Mouse (Mus musculus): ENCODE results near the gene Lep. TPM values are rescaled to one million over a fixed set of nuclear protein-coding genes. Genes with fewer than 3 reads are reported as not detected.

Lep gene
- polyA plus RNA-seq, 2 experiments from 2014 or later: not detected

GRCm38 (mm10) chr6:29049926-29050325 lies 10.1 kb upstream of the Lep start:
- ATAC-seq: no peak

GRCm38 (mm10) chr6:29052188-29052587 lies 7.8 kb upstream of the Lep start:
- no peak for ATAC-seq

GRCm38 (mm10) chr6:29053181-29053580 lies 6.8 kb upstream of the Lep start:
- no peak for ATAC-seq

GRCm38 (mm10) chr6:29056377-29056776 lies 3.6 kb upstream of the Lep start:
- no peak for ATAC-seq

- ATAC-seq: no peak
Observed at GRCm38 (mm10) chr6:29066389-29066790, 6.4 kb downstream of the Lep start.

GRCm38 (mm10) chr6:29072258-29072657 lies 12.2 kb downstream of the Lep start:
- no peak for ATAC-seq

GRCm38 (mm10) chr6:29073462-29074132 lies 13.6 kb downstream of the Lep start:
- no peak for ATAC-seq

GRCm38 (mm10) chr6:29074133-29074469 lies 14.1 kb downstream of the Lep start:
- ATAC-seq: no peak

GRCm38 (mm10) chr6:29079291-29079690 lies 19.3 kb downstream of the Lep start:
- no peak for ATAC-seq

GRCm38 (mm10) chr6:29081826-29082363 lies 21.9 kb downstream of the Lep start:
- no peak for ATAC-seq

GRCm38 (mm10) chr6:29082776-29083354 lies 22.8 kb downstream of the Lep start:
- no peak for ATAC-seq

GRCm38 (mm10) chr6:29084401-29084800 lies 24.4 kb downstream of the Lep start:
- no peak for ATAC-seq

- no peak for ATAC-seq
Observed at GRCm38 (mm10) chr6:29087921-29088709, 28.1 kb downstream of the Lep start.

GRCm38 (mm10) chr6:29092234-29092633 lies 32.2 kb downstream of the Lep start:
- no peak for ATAC-seq

GRCm38 (mm10) chr6:29092904-29093303 lies 32.9 kb downstream of the Lep start:
- no peak for ATAC-seq

GRCm38 (mm10) chr6:29099536-29100170 lies 39.6 kb downstream of the Lep start:
- ATAC-seq: no peak

GRCm38 (mm10) chr6:29100423-29100822 lies 40.4 kb downstream of the Lep start:
- no peak for ATAC-seq

- ATAC-seq: no peak
Observed at GRCm38 (mm10) chr6:29101248-29101864, 41.3 kb downstream of the Lep start.

- ATAC-seq: no peak
Observed at GRCm38 (mm10) chr6:29108376-29108775, 48.4 kb downstream of the Lep start.

GRCm38 (mm10) chr6:29111501-29111900 lies 51.5 kb downstream of the Lep start:
- ATAC-seq: no peak

GRCm38 (mm10) chr6:29115756-29116155 lies 55.7 kb downstream of the Lep start:
- no peak for ATAC-seq

GRCm38 (mm10) chr6:29117417-29118104 lies 57.5 kb downstream of the Lep start:
- no peak for ATAC-seq
